Mouse (Mus musculus): ENCODE results near the gene Pcsk5. TPM values are rescaled to one million over a fixed set of nuclear protein-coding genes. Genes with fewer than 3 reads are reported as not detected.

The Pcsk5 gene
- polyA plus RNA-seq, 1 experiment from 2014 or later: 21.1 TPM

GRCm38 (mm10) chr19:17649967-17650366 is 187.5 kb downstream of the Pcsk5 start:
- Histone ChIP-seq H3K36me3 (ENCODE audit: control insufficient read depth, insufficient read depth) (peaks cover 34% of the 10 kb centered on the region; the same call in 1 of the 2 replicates), H3K27me3 (replicated peaks; ENCODE audit: control insufficient read depth, insufficient read depth, low read length) (no peaks in the 10 kb centered on the region), H3K27ac (ENCODE audit: low read depth, low read length) (no peak overlapping the region), H3K4me1 (replicated peaks; ENCODE audit: control insufficient read depth, insufficient read depth, low read length) (no peaks in the 10 kb centered on the region), H3K9ac (ENCODE audit: low read depth, low read length) (no peak overlapping the region), H3K4me3 (ENCODE audit: low read depth, low read length) (no peak overlapping the region), H3K9me3 (ENCODE audit: control insufficient read depth) (no peaks in the 10 kb centered on the region), H3K4me2 (replicated peaks; ENCODE audit: low read depth) (no peak overlapping the region)
- WGBS: 68% methylated on average over 3 of the region's 3 CpGs
- ATAC-seq: no peak
- TF ChIP-seq CTCF (IDR thresholded peaks at IDR 0.05; ENCODE audit: low read depth): no peak

- H3K9ac ChIP-seq (ENCODE audit: low read depth, low read length): no peak overlapping the region
- H3K4me2 ChIP-seq (replicated peaks; ENCODE audit: low read depth): no peak overlapping the region
- TF ChIP-seq CTCF (IDR thresholded peaks at IDR 0.05; ENCODE audit: low read depth): peak; percentile 24; the same call in 1 of the 2 replicates
- H3K27ac ChIP-seq (ENCODE audit: low read depth, low read length): no peak overlapping the region
- no peaks in the 10 kb centered on the region for H3K9me3 ChIP-seq (ENCODE audit: control insufficient read depth)
- H3K4me1 ChIP-seq (replicated peaks; ENCODE audit: control insufficient read depth, insufficient read depth, low read length): no peaks in the 10 kb centered on the region
- H3K36me3 ChIP-seq (ENCODE audit: control insufficient read depth, insufficient read depth): peaks cover 42% of the 10 kb centered on the region
- H3K27me3 ChIP-seq (replicated peaks; ENCODE audit: control insufficient read depth, insufficient read depth, low read length): no peaks in the 10 kb centered on the region
- WGBS: 78% methylated on average over 3 of the region's 3 CpGs
- ATAC-seq: no peak
- H3K4me3 ChIP-seq (ENCODE audit: low read depth, low read length): no peak overlapping the region
Measured at GRCm38 (mm10) chr19:17643128-17643797, 194.2 kb downstream of the Pcsk5 start.

GRCm38 (mm10) chr19:17635984-17636383 is 201.4 kb downstream of the Pcsk5 start:
- Histone ChIP-seq H3K4me3 (ENCODE audit: low read depth, low read length) (no peak overlapping the region), H3K9me3 (ENCODE audit: control insufficient read depth) (no peaks in the 10 kb centered on the region), H3K27ac (ENCODE audit: low read depth, low read length) (no peak overlapping the region), H3K4me2 (replicated peaks; ENCODE audit: low read depth) (no peak overlapping the region), H3K9ac (ENCODE audit: low read depth, low read length) (no peak overlapping the region), H3K27me3 (replicated peaks; ENCODE audit: control insufficient read depth, insufficient read depth, low read length) (no peaks in the 10 kb centered on the region), H3K4me1 (replicated peaks; ENCODE audit: control insufficient read depth, insufficient read depth, low read length) (no peaks in the 10 kb centered on the region), H3K36me3 (ENCODE audit: control insufficient read depth, insufficient read depth) (peaks cover 15% of the 10 kb centered on the region)
- ATAC-seq: no peak
- no peak for TF ChIP-seq CTCF (IDR thresholded peaks at IDR 0.05; ENCODE audit: low read depth)
- WGBS: 78% methylated on average over 6 of the region's 6 CpGs

- no peaks in the 10 kb centered on the region for H3K4me1 ChIP-seq (replicated peaks; ENCODE audit: control insufficient read depth, insufficient read depth, low read length)
- no peak overlapping the region for H3K27ac ChIP-seq (ENCODE audit: low read depth, low read length)
- no peak for ATAC-seq
- no peak for TF ChIP-seq CTCF (IDR thresholded peaks at IDR 0.05; ENCODE audit: low read depth)
- H3K27me3 ChIP-seq (replicated peaks; ENCODE audit: control insufficient read depth, insufficient read depth, low read length): no peaks in the 10 kb centered on the region
- no peak overlapping the region for H3K4me2 ChIP-seq (replicated peaks; ENCODE audit: low read depth)
- no peak overlapping the region for H3K9ac ChIP-seq (ENCODE audit: low read depth, low read length)
- 70% methylated on average over 4 of the region's 4 CpGs for WGBS
- H3K4me3 ChIP-seq (ENCODE audit: low read depth, low read length): no peak overlapping the region
- H3K9me3 ChIP-seq (ENCODE audit: control insufficient read depth): no peaks in the 10 kb centered on the region
- H3K36me3 ChIP-seq (ENCODE audit: control insufficient read depth, insufficient read depth): no peaks in the 10 kb centered on the region
Measured at GRCm38 (mm10) chr19:17615646-17616045, 221.8 kb downstream of the Pcsk5 start.

GRCm38 (mm10) chr19:17606510-17606909 is 230.9 kb downstream of the Pcsk5 start:
- H3K36me3 ChIP-seq (ENCODE audit: control insufficient read depth, insufficient read depth): peaks cover 3% of the 10 kb centered on the region
- no peak overlapping the region for H3K27ac ChIP-seq (ENCODE audit: low read depth, low read length)
- TF ChIP-seq CTCF (IDR thresholded peaks at IDR 0.05; ENCODE audit: low read depth): no peak
- ATAC-seq: no peak
- H3K4me1 ChIP-seq (replicated peaks; ENCODE audit: control insufficient read depth, insufficient read depth, low read length): no peaks in the 10 kb centered on the region
- H3K27me3 ChIP-seq (replicated peaks; ENCODE audit: control insufficient read depth, insufficient read depth, low read length): no peaks in the 10 kb centered on the region
- 71% methylated on average over 1 of the region's 1 CpGs for WGBS
- no peak overlapping the region for H3K4me2 ChIP-seq (replicated peaks; ENCODE audit: low read depth)
- H3K4me3 ChIP-seq (ENCODE audit: low read depth, low read length): no peak overlapping the region
- H3K9me3 ChIP-seq (ENCODE audit: control insufficient read depth): no peaks in the 10 kb centered on the region
- no peak overlapping the region for H3K9ac ChIP-seq (ENCODE audit: low read depth, low read length)

GRCm38 (mm10) chr19:17606093-17606492 is 231.3 kb downstream of the Pcsk5 start:
- Histone ChIP-seq H3K9ac (ENCODE audit: low read depth, low read length) (no peak overlapping the region), H3K9me3 (ENCODE audit: control insufficient read depth) (no peaks in the 10 kb centered on the region), H3K27me3 (replicated peaks; ENCODE audit: control insufficient read depth, insufficient read depth, low read length) (no peaks in the 10 kb centered on the region), H3K4me2 (replicated peaks; ENCODE audit: low read depth) (no peak overlapping the region), H3K27ac (ENCODE audit: low read depth, low read length) (no peak overlapping the region), H3K4me1 (replicated peaks; ENCODE audit: control insufficient read depth, insufficient read depth, low read length) (no peaks in the 10 kb centered on the region), H3K4me3 (ENCODE audit: low read depth, low read length) (no peak overlapping the region), H3K36me3 (ENCODE audit: control insufficient read depth, insufficient read depth) (peaks cover 3% of the 10 kb centered on the region)
- no peak for TF ChIP-seq CTCF (IDR thresholded peaks at IDR 0.05; ENCODE audit: low read depth)
- 63% methylated on average over 2 of the region's 2 CpGs for WGBS
- no peak for ATAC-seq

All from intestine, postnatal 0 days (tissue).